Mouse (Mus musculus) gastrocnemius, adult 18-20 months (tissue): Measurements from ENCODE around the gene Wdr34. TPM values are rescaled to one million over a fixed set of nuclear protein-coding genes. Genes with fewer than 3 reads are reported as not detected.
A peak's percentile ranks its signal among the peaks of the same experiment; 100 is the strongest.

Experiments
- DNase-seq: peaks from one replicate; pipeline ENCODE4 v3.0.0; 2021; ENCODE audit warnings: low spot score
- long read RNA-seq, 2 experiments: library from polyadenylated mRNA; stranded (forward); transcript quantifications; one replicate each; pipeline ENCODE4 v2.0.0; 2021
- total RNA-seq, 2 experiments: library from RNA; stranded (reverse); gene quantifications; 2 replicates each; pipeline ENCODE4 v1.2.3; 2021

Wdr34 gene
- total RNA-seq = 1 to 10 TPM; 3.6 to 4.3 TPM
- long read RNA-seq, experiment 1, transcript Wdr34-201 (9 exons, 1,814 nt) = major isoform, 18 of 20 reads
- long read RNA-seq, experiment 1, partial matches to known transcripts = 1 of 20 reads
- long read RNA-seq, experiment 1, other reads (novel, unspliced or antisense) = 1 of 20 reads
- long read RNA-seq, experiment 2, transcript Wdr34-201 (9 exons, 1,814 nt) = major isoform, 6 of 8 reads
- long read RNA-seq, experiment 2, partial matches to known transcripts = 0 of 8 reads
- long read RNA-seq, experiment 2, other reads (novel, unspliced or antisense) = 2 of 8 reads

- DNase-seq = peak; percentile 98
These were observed at the start of gene Wdr34 for GRCm38 (mm10) chr2:30048699-30049388. Gene Wdr34 (minus strand): TSS chr2:30048881.

- DNase-seq = peak; percentile 41
These were observed 47.3 kb upstream of the Wdr34 start for GRCm38 (mm10) chr2:30095882-30096527.

GRCm38 (mm10) chr2:30094208-30094588 is 45.5 kb upstream of the Wdr34 start:
- DNase-seq = no peak

- DNase-seq = peak; percentile 91
These were observed 45.0 kb upstream of the Wdr34 start, which contains the start of gene Zdhhc12 for GRCm38 (mm10) chr2:30093471-30094207. Gene Zdhhc12 (minus strand): TSS chr2:30093648.

- no peak for DNase-seq
These were observed 43.7 kb upstream of the Wdr34 start for GRCm38 (mm10) chr2:30092280-30092918.

GRCm38 (mm10) chr2:30091521-30091920 is 42.8 kb upstream of the Wdr34 start:
- no peak for DNase-seq

- DNase-seq = no peak
These were observed 38.6 kb upstream of the Wdr34 start for GRCm38 (mm10) chr2:30087310-30087709.

GRCm38 (mm10) chr2:30084632-30085031 is 36.0 kb upstream of the Wdr34 start:
- no peak for DNase-seq

- DNase-seq = no peak
These were observed 35.4 kb upstream of the Wdr34 start for GRCm38 (mm10) chr2:30084113-30084512.

GRCm38 (mm10) chr2:30080181-30080800 is 31.6 kb upstream of the Wdr34 start:
- DNase-seq = no peak

GRCm38 (mm10) chr2:30078760-30079159 is 30.1 kb upstream of the Wdr34 start:
- no peak for DNase-seq

GRCm38 (mm10) chr2:30078349-30078712 is 29.6 kb upstream of the Wdr34 start:
- DNase-seq = no peak

GRCm38 (mm10) chr2:30077502-30078348 is 29.0 kb upstream of the Wdr34 start, which contains the start of gene Pkn3:
Gene Pkn3 (plus strand): TSS chr2:30077684.
- DNase-seq = peak; percentile 84

- no peak for DNase-seq
These were observed 28.3 kb upstream of the Wdr34 start for GRCm38 (mm10) chr2:30076959-30077358.

- DNase-seq = no peak
These were observed 27.8 kb upstream of the Wdr34 start for GRCm38 (mm10) chr2:30076439-30076838.

GRCm38 (mm10) chr2:30075625-30076024 is 26.9 kb upstream of the Wdr34 start:
- no peak for DNase-seq

- no peak for DNase-seq
These were observed 24.6 kb upstream of the Wdr34 start for GRCm38 (mm10) chr2:30073285-30073684.

- DNase-seq = no peak
These were observed 24.2 kb upstream of the Wdr34 start for GRCm38 (mm10) chr2:30072875-30073274.

- DNase-seq = no peak
These were observed 19.3 kb upstream of the Wdr34 start for GRCm38 (mm10) chr2:30067962-30068361.
